Mouse (Mus musculus) frontal cortex, adult (tissue): Measurements from ENCODE around the gene Il6ra.
A peak's percentile ranks its signal among the peaks of the same experiment; 100 is the strongest.

Experiments
- ATAC-seq: cut with Nextera tagmentation; 2 replicates; pipeline ENCODE4 v1.9.2; 2017; ENCODE audit warnings: mild to moderate bottlenecking, moderate library complexity, mixed read lengths; ENCODE audit not compliant: low TSS enrichment

Il6ra gene

GRCm38 (mm10) chr3:89912543-89913391, at the start of gene Il6ra:
Il6ra (minus strand) TSS chr3:89913196.
- ATAC-seq = peak; percentile 79

GRCm38 (mm10) chr3:89962059-89962750, 49.2 kb upstream of the Il6ra start:
- ATAC-seq = 0 out of 2 replicates have a peak, but pooled peaks have one; percentile 3

DNA sequence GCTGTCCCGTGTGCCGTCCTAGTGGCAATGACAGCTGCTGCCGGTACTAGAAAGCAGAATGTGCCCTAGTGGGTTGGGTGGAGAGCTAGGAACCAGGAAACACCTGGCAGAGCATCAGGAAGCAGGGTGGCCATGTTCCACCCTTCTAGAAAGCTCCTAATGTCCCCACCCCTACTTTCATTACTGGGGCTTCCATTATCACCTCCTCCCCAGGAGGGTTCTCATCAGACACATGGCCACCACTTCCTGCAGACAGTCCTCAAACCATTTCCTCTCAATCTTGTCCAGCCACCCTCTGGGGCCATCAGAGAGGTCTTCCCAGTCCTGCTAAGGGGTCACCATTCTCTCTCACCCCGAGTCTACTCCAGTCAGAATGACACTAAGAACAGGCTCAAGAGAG, 48.4 kb upstream of the Il6ra start:
- no peak for ATAC-seq

DNA sequence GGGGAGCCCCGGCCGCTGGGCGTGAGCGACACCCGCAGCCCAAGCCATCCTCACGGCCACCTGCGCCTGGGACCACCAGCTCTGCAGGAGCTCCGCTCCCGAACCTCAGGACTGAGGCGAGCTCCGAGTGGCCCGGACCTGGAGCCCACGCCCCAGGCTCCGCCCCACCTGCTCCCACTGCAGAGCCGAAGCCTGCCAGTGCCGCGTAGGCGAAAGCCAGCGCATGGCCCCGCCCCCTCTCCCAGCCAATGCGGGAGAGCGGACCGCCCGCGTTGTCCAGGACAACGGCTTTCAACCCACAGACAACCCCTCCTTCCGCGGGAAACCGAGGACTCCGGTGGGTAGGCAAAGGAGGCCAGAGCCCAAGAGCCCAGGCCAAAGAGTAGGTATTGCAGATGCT, 47.5 kb upstream of the Il6ra start:
- ATAC-seq = peak; percentile 66

- peak; percentile 64 for ATAC-seq
Measured at GRCm38 (mm10) chr3:89959435-89959834, 46.4 kb upstream of the Il6ra start.

- ATAC-seq = no peak
Measured at GRCm38 (mm10) chr3:89957880-89958279, 44.9 kb upstream of the Il6ra start.

DNA sequence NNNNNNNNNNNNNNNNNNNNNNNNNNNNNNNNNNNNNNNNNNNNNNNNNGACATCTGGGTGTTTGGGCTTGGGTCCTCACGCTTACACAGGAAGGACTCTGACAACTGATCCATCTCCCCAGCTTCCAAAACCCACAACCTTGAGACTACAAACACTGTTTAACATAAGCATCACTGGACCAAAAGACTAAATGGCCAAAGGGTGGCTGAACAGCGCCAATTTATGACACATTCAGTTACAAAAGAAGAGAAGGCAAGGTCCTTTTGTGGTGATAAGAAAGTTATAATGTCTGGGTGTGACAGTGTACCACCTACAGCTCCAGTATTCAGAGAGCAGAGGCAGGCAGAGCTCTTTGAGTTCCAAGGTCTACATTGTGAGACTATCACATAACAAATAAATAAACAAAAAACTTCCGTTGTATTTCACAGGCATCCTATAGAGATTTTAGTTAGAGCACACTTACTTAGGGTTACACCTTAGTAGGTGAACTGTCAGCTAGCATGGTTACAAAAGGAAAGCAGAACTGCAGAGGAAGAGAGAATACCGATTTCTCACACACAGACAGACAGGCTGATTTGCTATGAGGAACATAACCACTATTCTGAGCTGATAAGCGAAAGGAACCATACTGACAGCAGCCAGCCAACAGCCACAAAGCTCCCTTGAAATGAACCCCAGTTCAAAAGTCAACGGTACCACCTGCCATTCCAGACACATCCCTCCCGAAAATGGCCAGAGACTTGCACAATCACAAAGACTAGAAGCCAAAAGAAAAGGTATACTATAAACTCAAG, 43.4 kb upstream of the Il6ra start:
- no peak for ATAC-seq

GRCm38 (mm10) chr3:89953420-89953819, 40.4 kb upstream of the Il6ra start:
- peak; percentile 66 for ATAC-seq

DNA sequence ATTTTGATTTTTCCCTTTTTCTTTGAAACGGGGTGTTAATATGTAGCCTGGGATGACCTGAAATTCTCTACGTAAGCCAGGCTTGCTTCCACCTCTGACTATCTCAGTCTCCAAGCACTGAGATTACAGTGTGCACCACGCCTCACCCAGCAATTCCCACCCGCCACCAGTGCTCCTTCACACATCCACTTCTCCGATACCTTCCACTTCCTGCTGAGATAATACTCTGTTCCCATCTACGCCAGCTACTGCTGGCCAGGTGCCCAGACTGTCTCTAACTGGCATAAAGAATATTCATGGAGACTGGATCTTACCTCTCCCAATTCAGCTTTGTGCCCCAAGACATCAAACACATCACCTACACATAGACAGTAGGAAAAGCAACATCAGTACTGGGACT, 35.7 kb upstream of the Il6ra start:
- ATAC-seq = peak; percentile 73

- no peak for ATAC-seq
Measured at GRCm38 (mm10) chr3:89948021-89948420, 35.0 kb upstream of the Il6ra start.

- no peak for ATAC-seq
Measured at GRCm38 (mm10) chr3:89945026-89945425, 32.0 kb upstream of the Il6ra start.

GRCm38 (mm10) chr3:89942894-89943293, 29.9 kb upstream of the Il6ra start:
- ATAC-seq = no peak

DNA sequence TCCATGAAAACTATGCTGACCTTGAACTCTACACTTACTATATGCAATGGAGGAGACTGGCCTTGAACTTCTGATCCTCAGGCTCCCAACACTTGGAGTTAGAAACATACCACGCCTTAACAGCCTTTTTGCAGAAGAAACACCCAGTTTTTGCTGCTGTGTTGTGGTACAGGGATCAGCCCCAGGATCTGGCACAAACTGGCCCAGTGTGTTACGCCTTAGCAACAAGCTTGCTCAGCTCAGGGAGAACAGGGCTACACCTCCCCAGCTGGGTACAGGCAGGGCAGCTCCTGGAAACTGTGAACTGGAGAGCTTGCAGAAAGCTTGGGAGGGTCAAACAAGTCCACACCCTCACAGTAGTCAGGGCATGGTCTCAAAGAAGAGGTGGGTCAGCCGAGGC, 23.5 kb upstream of the Il6ra start:
- no peak for ATAC-seq

DNA sequence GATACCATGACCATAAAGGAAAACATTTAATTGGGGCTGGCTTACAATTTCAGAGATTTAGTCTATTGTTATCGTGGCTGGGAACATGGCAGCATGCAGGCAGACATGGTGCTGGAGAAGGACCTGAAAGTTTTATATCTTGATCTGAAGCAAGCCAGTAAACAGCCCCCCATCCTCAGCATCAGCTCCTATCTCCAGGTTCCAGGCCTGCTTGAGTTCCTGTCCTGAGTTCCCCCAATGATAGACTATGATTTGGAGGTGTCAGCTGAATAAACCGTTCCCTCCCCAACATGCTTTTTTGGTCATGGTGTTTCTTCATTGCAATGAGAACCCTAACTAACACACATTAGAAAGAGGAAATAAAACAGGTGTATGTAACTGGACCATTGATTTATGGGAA, 19.9 kb upstream of the Il6ra start:
- no peak for ATAC-seq

DNA sequence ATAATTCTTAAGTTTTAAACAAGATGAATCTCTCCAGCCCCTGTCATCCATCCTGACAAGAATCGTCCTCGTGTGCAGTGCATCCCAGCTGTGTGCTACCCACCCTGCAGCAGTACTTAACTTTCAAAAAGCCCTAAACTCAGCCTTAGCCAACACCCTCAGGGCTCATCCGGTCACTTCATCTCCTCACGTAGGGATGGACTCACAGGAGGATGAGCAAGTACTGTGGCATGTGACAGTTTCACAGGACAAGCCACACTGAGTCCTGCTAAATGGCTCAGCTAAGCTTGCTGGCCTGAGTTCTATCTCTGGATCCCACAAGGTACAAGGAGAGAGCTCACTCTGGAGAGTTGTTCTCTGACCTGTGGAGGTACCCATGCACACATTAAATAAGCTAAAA, 16.0 kb upstream of the Il6ra start:
- no peak for ATAC-seq

GRCm38 (mm10) chr3:89926440-89926839, 13.4 kb upstream of the Il6ra start:
- ATAC-seq = no peak

GRCm38 (mm10) chr3:89920711-89921110, 7.7 kb upstream of the Il6ra start:
- no peak for ATAC-seq

DNA sequence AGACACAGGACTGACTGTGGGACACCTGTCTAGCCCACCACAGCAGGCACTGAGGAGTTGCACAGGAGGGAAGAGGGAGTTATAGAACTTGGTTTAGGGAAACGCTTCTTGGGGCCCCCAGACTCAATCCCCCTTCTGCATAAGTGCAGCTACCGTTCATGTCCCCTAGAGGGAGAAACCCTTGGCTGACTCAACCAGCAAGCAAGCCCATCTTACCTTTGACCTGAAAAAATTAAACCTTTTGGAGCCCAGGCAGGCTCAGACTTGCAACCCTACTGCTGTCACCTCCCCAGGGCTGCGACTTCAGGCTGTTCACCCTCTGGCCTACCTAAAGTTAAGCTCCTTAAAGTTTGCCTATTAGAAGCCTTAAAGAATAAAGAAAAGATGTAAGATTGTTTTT, 4.4 kb upstream of the Il6ra start:
- ATAC-seq = no peak

DNA sequence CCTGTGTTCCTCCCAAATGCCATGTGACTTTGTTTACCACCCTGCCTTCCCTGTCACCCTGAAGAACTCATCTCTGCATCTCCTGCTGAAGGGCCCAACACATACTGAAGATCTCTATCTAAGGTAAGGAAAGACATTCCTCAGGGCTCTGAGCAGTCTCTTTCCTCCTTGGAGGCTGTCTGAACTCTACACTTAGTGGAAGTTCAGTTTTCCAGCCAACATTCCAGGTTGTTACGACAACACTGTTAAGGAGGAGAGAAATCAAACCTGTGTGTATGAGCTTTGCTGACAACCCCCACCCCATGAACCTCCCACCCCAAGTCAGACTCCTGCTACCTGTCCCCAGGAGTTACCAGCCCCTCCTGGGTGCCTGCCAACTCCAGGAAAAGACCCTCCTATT, 3.6 kb upstream of the Il6ra start:
- ATAC-seq = no peak

DNA sequence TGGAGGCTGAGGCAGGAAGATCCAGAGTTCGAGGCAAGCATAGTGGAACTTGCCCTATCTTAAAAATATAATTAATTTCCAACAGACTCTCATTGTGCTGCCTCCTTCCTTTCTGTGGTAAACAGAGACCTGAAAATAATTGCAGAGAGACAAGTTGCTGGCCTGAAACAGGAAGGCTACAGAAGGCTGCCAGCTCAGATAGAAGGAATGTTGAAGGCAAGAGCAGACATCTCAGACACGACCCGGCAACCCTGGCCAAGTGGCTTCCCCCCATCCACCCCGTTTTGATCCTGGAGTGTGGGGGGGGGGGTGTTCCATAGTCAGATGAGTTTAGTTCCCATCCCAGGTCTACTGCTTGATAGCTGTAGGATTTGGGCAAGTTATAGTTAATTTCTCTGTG, 1.7 kb upstream of the Il6ra start:
- ATAC-seq = no peak

DNA sequence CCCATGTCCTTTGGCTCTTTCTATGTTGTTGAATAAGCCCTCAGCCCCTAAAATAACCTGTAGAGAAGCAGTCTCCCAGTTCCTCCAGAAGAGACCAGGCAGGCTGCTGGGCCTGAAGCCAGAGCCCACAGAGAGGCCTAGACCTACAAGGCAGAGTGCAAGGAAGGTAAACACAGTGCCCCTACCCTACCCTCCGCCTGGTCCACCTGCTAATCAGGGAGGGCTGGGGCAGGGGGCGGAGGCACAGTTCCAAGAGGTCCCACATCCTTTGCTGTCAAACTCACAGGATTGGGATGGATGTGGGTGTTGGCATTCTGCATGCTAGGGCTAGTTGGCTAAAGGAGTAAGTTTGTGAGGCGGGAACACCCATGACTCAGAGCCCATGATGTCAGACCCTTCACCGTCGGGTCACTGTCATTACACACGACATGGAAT, 871 bp downstream of the Il6ra start:
- ATAC-seq = no peak

- ATAC-seq = no peak
Measured at GRCm38 (mm10) chr3:89911207-89911606, 1.8 kb downstream of the Il6ra start.
